Comparison of ENCODE assay signal across 8 mouse cellular contexts in genomic region chr8:119861706-119862389, GRCm38 (mm10). TPM values are rescaled to one million over a fixed set of nuclear protein-coding genes. Genes with fewer than 3 reads are reported as not detected.
A peak's percentile ranks its signal among the peaks of the same experiment; 100 is the strongest.
DNase-seq lines count a peak whose midpoint lies in the region; ATAC-seq lines count a peak whose summit lies in the region.

TSS of gene Klhl36 (plus strand) at chr8:119862266.

- peaks cover 42% of the 10 kb centered on the region for H3K27me3 ChIP-seq in heart, embryonic 13.5 days (replicated peaks)
- peaks cover 13% of the 10 kb centered on the region for H3K27me3 ChIP-seq in liver, embryonic 12.5 days (replicated peaks)
- H3K27me3 ChIP-seq in stomach, embryonic 15.5 days (replicated peaks): no peaks in the 10 kb centered on the region

- peak within 1 kb of the TSS; percentile 83 for H3K4me3 ChIP-seq in brown adipose tissue, adult 24 weeks (ENCODE audit: insufficient read depth, low read depth, low read length)
- H3K4me3 ChIP-seq in heart, embryonic 13.5 days: peak within 1 kb of the TSS; percentile 89
- H3K4me3 ChIP-seq in liver, embryonic 12.5 days: peak within 1 kb of the TSS; percentile 75
- H3K4me3 ChIP-seq in stomach, embryonic 15.5 days (replicated peaks): peak within 1 kb of the TSS; percentile 81

- peak within 1 kb of the TSS; percentile 90 for H3K9ac ChIP-seq in heart, embryonic 13.5 days
- peak within 1 kb of the TSS; percentile 82 for H3K9ac ChIP-seq in liver, embryonic 12.5 days
- H3K9ac ChIP-seq in stomach, embryonic 15.5 days: peak within 1 kb of the TSS; percentile 63; the same call in 1 of the 2 replicates

- ATAC-seq in heart, embryonic 13.5 days (ENCODE audit: extremely low read depth, insufficient number of reproducible peaks, low FRiP score, low TSS enrichment): peak; percentile 95
- ATAC-seq in liver, embryonic 12.5 days: peak; percentile 96
- peak; percentile 95 for ATAC-seq in stomach, embryonic 15.5 days (ENCODE audit: insufficient read depth, low FRiP score, low read depth)

- no peak within 1 kb of the TSS for H3K27ac ChIP-seq in brown adipose tissue, adult 24 weeks (replicated peaks; ENCODE audit: low read depth, low read length)
- peak within 1 kb of the TSS; percentile 48 for H3K27ac ChIP-seq in heart, embryonic 13.5 days (replicated peaks)
- H3K27ac ChIP-seq in liver, embryonic 12.5 days: peak within 1 kb of the TSS; percentile 70
- H3K27ac ChIP-seq in stomach, embryonic 15.5 days: peak within 1 kb of the TSS; percentile 77

- DNase-seq in CD4-positive, CD25-positive, alpha-beta regulatory T cell, adult 2 months (ENCODE audit: low read depth, low spot score): peak; percentile 96
- DNase-seq in fat pad, adult 2 months (ENCODE audit: extremely low read depth, low read depth, low spot score): peak; percentile 40
- DNase-seq in kidney, postnatal 10 days: peak; percentile 99
- DNase-seq in natural killer cell, adult 2 months (ENCODE audit: low spot score in 2 of 2): peak; percentile 98 to 99

- no peaks in the 10 kb centered on the region; the same call in 1 of the 2 replicates for H3K36me3 ChIP-seq in heart, embryonic 13.5 days
- H3K36me3 ChIP-seq in liver, embryonic 12.5 days: no peaks in the 10 kb centered on the region
- no peaks in the 10 kb centered on the region for H3K36me3 ChIP-seq in stomach, embryonic 15.5 days

- no peaks in the 10 kb centered on the region for H3K9me3 ChIP-seq in heart, embryonic 13.5 days
- no peaks in the 10 kb centered on the region for H3K9me3 ChIP-seq in liver, embryonic 12.5 days (replicated peaks)
- no peaks in the 10 kb centered on the region for H3K9me3 ChIP-seq in stomach, embryonic 15.5 days

- peak within 1 kb of the TSS; percentile 97 for H3K4me2 ChIP-seq in heart, embryonic 13.5 days
- H3K4me2 ChIP-seq in liver, embryonic 12.5 days: peak within 1 kb of the TSS; percentile 99
- peak within 1 kb of the TSS; percentile 91 for H3K4me2 ChIP-seq in stomach, embryonic 15.5 days

- WGBS in heart, embryonic 13.5 days: under 1% methylated on average over 35 of the region's 35 CpGs
- WGBS in liver, embryonic 12.5 days (ENCODE audit: insufficient replicate concordance): 2% methylated on average over 35 of the region's 35 CpGs
- WGBS in stomach, embryonic 15.5 days: 1% methylated on average over 35 of the region's 35 CpGs

- H3K4me1 ChIP-seq in brown adipose tissue, adult 24 weeks (ENCODE audit: control insufficient read depth, insufficient read depth, insufficient read length, low read length): no peaks in the 10 kb centered on the region
- peaks cover 16% of the 10 kb centered on the region for H3K4me1 ChIP-seq in heart, embryonic 13.5 days
- H3K4me1 ChIP-seq in liver, embryonic 12.5 days: peaks cover 49% of the 10 kb centered on the region
- H3K4me1 ChIP-seq in stomach, embryonic 15.5 days: peaks cover 10% of the 10 kb centered on the region; the same call in 1 of the 2 replicates

RNA-seq across cellular contexts. Expression of gene Klhl36, which starts in this region (rescaled TPM):
- 2.7 and 4.0 TPM in 2 replicates for polyA plus RNA-seq in brown adipose tissue, adult 24 weeks (2012; ENCODE audit: insufficient read depth, insufficient read length, missing spikeins)
- polyA plus RNA-seq in heart, embryonic 13.5 days (2015; fragmentation: Nextera tagmentation; extraction: Ambion mirVana): 10.1 and 10.9 TPM in 2 replicates
- 7.0 and 7.7 TPM in 2 replicates for polyA plus RNA-seq in liver, embryonic 12.5 days (2016; fragmentation: Nextera tagmentation; extraction: Ambion mirVana)
- 12.3 and 12.8 TPM in 2 replicates for polyA plus RNA-seq in stomach, embryonic 15.5 days (2015; fragmentation: Nextera tagmentation; extraction: Ambion mirVana)

Comparison
In these comparisons a context has a peak if more than half of its experiments do, and no peak if none do; other contexts are left out.
1. DNase-seq: peak in every context shown above with its lines; median percentile 99 in kidney, postnatal 10 days; 98 in natural killer cell, adult 2 months; 96 in CD4-positive, CD25-positive, alpha-beta regulatory T cell, adult 2 months; 40 in fat pad, adult 2 months.